Mouse (Mus musculus) MEL-GATA-1-ER (cell line): Measurements from ENCODE around the gene Plekhm2.
A peak's percentile ranks its signal among the peaks of the same experiment; 100 is the strongest.

Experiments used
- DNase-seq: peaks from one replicate; pipeline ENCODE4 v3.0.0-alpha.2; 2012; ENCODE audit warnings: low read depth; ENCODE audit errors: extremely low read depth

Plekhm2 gene

GRCm38 (mm10) chr4:141632111-141632873 lies 32.4 kb downstream of the Plekhm2 start:
- no peak for DNase-seq

GRCm38 (mm10) chr4:141631250-141631649 lies 33.4 kb downstream of the Plekhm2 start:
- no peak for DNase-seq

- DNase-seq: no peak
Observed at GRCm38 (mm10) chr4:141630021-141630420, 34.7 kb downstream of the Plekhm2 start.

- DNase-seq: no peak
Observed at GRCm38 (mm10) chr4:141628661-141629060, 36.0 kb downstream of the Plekhm2 start.

GRCm38 (mm10) chr4:141627502-141627901 lies 37.2 kb downstream of the Plekhm2 start:
- DNase-seq: no peak

GRCm38 (mm10) chr4:141625774-141626550 lies 38.7 kb downstream of the Plekhm2 start:
- no peak for DNase-seq

- no peak for DNase-seq
Observed at GRCm38 (mm10) chr4:141624983-141625773, 39.5 kb downstream of the Plekhm2 start.

- DNase-seq: no peak
Observed at GRCm38 (mm10) chr4:141624134-141624533, 40.6 kb downstream of the Plekhm2 start.

GRCm38 (mm10) chr4:141623666-141624065 lies 41.0 kb downstream of the Plekhm2 start, which contains the start of gene Slc25a34:
Slc25a34 (minus strand) TSS chr4:141623821.
- no peak for DNase-seq

- no peak for DNase-seq
Observed at GRCm38 (mm10) chr4:141623037-141623436, 41.7 kb downstream of the Plekhm2 start.

- DNase-seq: no peak
Observed at GRCm38 (mm10) chr4:141622580-141622979, 42.1 kb downstream of the Plekhm2 start.

- no peak for DNase-seq
Observed at GRCm38 (mm10) chr4:141622091-141622490, 42.6 kb downstream of the Plekhm2 start.

- DNase-seq: no peak
Observed at GRCm38 (mm10) chr4:141621297-141621696, 43.4 kb downstream of the Plekhm2 start.

GRCm38 (mm10) chr4:141619299-141619883 lies 45.3 kb downstream of the Plekhm2 start:
- no peak for DNase-seq

- DNase-seq: peak; percentile 72
Observed at GRCm38 (mm10) chr4:141618565-141619243, 46.0 kb downstream of the Plekhm2 start, which contains the start of gene Tmem82. Tmem82 (minus strand) TSS chr4:141618633.

- DNase-seq: no peak
Observed at GRCm38 (mm10) chr4:141617863-141618564, 46.7 kb downstream of the Plekhm2 start.

GRCm38 (mm10) chr4:141617299-141617698 lies 47.4 kb downstream of the Plekhm2 start:
- peak; percentile 28 for DNase-seq

- DNase-seq: no peak
Observed at GRCm38 (mm10) chr4:141616811-141617210, 47.9 kb downstream of the Plekhm2 start.

GRCm38 (mm10) chr4:141614946-141615345 lies 49.8 kb downstream of the Plekhm2 start:
- no peak for DNase-seq

- DNase-seq: no peak
Observed at GRCm38 (mm10) chr4:141609538-141609937, 55.2 kb downstream of the Plekhm2 start.
